Mouse (Mus musculus) neural tube, embryonic 10.5 days (tissue): ENCODE results near the gene Ltbp4.
A peak's percentile ranks its signal among the peaks of the same experiment; 100 is the strongest.

Experiments
- DNase-seq: peaks from one replicate; pipeline ENCODE4 v3.0.0-alpha.2; 2017; ENCODE audit warnings: low spot score; ENCODE audit errors: extremely low spot score

The Ltbp4 gene

DNA sequence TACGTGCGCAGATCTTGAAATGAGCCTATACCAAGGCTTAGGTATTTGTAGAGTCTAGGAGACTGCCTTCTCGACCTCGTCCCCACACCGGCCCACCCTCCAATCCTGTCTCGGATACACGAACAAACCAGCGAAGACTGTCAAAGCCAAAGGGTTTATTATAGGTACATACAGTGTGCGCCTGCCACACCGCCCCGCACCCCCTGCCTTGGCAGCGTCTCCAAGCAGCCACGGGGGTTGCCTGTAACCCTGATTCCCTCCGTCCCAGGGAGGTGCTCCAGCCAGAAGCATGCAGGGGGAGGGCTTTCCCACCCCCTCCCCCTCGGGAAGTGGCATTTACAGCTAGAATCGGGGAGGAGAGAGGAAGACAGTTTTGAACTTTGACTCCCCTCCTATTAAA lies 18.8 kb upstream of the Ltbp4 start:
- DNase-seq: no peak

DNA sequence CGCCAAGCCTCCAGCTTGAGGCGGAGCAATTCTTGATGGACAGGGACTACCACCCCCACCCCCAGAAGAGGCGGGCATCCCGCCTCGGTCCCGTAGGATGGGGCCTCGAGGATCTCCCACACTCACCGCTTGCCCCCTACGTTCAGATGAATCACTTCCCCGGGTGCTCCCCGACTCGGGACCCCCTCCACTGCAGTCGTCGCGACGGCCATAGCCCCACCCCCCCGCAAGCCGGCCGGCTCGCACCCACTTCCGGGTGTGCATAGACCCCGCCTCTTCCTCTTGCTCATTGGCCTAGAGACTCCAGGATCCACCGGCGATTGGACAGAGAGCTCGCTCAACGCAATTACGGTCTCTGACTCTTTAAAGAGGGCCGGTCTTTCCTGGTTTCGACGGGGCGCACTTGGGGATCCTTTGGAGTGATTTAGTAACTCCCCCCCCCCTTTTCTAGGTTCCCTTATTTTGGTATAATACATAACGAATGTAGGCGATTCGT lies 18.3 kb upstream of the Ltbp4 start, which contains the start of gene Shkbp1:
Shkbp1 (minus strand) TSS at position 275 of the 496 bp plus-strand sequence.
- peak; percentile 87 for DNase-seq

DNA sequence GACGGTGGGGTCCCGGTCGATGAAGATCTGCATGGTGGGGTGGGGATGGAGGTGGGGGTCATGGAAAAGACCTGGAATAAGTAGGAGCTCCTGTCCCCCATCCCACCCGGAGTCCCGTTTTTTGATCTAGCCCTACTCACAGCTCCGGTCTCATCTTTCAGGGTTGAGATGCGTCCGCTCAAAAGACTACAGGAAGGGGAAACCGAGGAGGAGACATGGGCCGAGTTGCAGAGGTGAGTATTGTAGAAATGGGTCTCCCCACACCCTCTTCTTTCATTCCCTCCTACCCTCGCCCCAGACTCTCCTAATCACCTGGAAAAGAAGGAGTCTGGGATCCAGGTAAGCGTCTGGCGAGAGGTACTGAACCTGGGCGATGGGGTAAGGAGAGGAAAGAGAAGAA lies 17.8 kb upstream of the Ltbp4 start:
- DNase-seq: no peak

DNA sequence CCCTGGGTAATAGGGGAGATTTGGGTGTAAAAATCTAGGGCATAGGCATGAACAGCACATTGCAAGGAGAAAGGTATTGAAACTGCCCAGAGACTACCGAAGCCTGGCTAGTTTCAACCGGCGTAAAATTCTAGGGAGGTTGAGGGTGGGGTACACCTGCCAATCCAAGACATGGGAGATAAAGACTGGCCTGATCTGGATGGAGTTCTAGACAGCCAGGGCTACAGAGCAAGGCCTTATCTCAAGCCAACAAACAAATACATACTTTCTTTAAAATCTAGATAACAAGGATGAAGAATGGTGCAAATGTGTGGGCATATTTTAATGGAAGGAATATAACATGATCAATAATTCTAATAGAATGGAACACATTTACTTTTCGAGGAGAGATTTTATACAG lies 17.3 kb upstream of the Ltbp4 start:
- DNase-seq: no peak

DNA sequence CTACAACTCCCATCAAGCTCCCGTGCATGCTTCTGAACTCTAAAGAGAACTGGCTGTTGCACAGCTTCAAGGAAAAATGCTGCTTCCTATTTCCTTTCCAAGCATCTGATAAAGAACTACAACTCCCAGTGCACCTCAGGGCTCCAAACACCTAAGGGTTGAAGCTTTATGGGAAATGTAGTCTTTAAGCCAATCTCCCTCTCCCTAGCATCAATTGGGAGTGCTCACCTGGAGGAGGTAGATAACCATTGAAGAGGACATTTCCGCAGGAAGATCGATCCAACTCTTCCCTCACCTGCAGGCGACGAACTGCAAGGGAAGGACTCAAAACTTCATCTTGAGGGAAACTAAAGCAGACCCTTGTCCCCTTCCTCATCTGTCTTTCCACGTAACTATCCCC lies 16.7 kb upstream of the Ltbp4 start:
- no peak for DNase-seq

DNA sequence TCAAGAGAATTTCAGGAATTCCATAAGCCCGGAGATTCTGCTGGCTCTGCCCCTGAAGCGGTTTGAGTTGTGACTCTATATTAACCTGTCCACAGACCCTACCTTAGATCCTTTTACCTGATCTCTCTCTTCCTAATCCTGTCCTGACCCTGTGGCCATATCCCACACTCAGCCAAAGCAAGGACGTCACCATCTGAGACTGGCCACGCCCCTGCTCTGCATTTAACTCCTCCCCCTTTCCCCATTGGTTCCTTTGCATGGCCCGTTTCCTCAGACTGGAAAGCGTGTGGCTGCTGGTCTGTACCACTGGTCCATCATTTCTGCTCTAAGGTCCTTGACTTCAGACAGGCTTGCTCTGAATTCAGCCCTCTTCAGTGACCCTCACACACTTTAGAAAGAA lies 8.0 kb upstream of the Ltbp4 start:
- DNase-seq: no peak

DNA sequence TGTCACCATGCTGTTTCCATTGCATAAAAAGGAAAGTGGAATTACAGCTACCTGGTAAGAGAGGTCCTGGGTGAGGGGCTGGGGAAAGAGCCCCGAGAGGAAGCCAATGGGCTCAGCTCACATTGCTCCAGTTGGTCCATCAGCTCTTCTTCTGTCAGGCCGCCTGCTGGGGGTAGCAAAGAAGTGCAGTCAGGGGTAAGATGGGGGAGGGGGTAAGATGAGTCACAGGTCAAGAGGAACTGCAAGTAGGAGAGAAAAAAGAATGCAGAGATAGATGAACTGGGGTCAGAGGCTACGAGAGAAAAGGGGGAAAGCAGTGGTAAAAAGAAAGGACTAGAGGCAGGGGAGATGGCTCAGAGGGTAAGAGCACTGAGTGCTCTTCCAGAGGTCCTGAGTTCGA lies 5.1 kb upstream of the Ltbp4 start:
- no peak for DNase-seq

DNA sequence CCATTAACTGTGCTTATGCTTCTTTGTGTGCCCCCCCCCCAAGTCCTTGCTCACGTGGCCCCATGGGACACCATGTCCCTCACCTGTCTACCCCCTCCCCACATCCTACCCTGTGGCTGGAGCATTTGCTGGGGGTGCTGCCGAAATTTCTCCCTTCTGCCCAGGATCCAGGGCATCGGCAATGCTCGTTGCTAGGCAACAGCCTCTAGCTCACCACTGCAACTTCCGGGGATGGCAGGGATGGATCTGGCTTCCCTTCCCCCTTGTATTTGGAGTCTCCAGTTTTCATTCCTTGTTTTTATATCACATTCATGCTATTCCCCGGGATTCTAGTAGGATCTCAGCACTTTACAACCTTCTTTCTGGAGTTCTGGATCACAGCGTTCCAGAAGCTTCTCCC lies 2.0 kb upstream of the Ltbp4 start:
- no peak for DNase-seq

DNA sequence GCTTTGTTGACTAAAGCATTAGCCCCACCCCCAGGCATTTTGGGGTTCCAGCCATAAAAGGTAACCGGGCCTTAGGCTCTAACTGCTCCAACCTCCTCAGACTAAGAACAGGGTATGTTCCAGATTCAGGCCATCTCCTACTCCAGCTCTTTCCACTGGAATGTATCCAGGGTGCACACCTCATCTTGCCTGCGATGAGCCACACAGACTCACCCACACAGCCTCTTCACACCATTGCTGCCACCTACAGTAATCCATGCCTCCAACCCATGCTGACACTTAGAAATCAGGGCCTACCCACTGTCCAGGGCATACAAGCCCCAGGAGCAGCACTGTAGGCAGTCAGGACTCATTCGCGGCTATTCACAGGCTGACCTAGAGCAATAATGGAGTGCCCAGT lies 1.6 kb upstream of the Ltbp4 start:
- DNase-seq: no peak

DNA sequence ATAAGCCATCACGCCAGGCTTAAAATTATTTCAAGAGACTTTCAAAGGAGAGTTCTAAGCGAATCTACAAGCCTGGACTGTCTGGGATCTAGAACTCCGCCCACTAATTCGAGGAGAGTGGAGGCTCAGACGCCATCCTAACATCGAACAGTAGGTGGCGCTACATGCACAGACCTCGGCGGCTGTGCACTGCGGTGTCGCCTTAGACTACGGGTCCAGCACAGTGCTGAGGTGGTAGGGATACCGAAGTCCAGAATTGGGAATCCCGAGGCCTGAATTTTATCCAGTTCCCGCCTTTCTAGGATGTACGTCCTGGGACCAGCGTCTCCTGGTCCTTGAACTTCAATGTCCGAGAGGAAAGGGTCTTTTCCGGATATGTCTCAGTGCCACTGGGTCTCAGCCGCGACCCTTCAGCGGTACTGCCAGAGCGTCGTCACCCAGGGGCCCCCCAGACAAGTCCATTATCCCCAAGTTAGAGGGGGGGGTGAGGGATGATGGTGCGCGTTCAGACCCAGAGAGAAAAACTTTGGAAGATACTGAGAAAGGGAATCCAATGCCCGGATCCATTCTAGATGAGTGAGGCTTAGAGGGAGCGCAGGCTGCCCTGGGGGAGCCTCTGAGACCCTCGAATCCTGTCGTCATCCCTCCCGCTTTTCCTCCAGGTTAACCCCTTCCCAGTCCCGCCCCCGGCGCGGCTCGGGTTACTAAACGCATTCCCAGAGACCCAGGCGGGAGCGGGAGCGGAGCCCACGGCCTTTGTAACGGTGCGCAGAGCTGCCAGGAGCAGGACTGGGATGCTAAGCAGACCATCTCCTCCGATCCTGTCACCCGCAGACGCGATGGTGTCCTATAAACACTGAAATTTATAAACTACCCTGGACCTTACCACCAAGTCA lies 1.3 kb downstream of the Ltbp4 start:
- peak; percentile 94 for DNase-seq

DNA sequence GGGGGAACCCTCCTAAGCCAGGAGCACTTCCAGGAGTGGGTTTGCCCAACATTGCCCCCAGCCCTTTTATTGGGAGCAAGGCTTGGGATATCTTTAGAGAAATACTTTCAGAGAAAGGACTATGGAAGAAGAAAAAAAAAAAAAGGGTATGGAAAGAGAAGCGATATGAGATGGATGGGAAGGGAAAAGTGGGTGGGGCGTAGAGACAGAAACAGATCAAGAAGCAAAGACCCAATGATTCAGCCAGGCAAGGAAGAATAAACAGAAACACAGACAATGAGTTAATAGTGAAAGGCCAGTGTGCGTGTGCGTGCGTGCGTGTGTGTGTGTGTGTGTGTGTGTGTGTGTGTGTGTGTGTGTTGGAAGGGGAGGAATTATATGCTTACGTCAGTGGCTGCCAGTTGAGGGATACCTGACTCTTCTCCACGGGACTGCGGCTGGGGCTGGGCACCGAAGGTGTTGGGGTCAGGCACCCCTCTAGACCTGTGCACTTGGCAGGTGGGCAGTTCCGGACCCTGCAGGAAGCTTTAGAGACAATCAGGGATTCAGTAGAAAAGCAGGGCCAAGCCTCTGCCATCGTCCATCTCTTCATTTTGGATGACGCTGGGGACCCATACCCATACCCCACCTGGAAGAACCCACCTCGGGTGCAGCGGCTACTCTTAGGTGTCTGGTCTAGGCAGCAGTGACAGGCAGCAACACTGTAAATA lies 2.3 kb downstream of the Ltbp4 start:
- DNase-seq: no peak

DNA sequence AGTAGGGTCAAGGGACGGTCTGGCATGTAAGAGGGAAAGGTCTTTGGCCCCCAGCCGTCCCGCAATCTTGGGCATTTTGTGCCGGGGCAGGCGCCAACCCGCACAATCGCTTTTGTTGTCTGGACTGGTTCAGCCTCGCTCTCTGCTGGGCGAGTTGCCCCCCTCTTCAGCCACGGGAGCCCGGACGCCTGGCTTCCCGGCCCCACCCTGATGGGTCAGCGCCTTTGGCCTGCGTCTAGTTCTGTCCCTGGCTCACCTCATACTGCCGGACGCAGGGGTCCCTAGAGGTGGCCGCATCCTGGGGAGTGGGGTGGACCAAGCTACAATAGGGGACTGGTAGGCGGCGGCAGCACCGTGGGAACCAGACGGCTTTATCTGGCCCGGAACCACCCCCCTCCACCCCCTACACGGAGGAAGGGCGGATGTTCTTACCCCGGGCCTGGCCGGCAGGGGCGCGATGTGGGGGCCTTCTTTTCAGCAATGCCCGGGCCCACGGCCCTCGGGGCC lies 3.0 kb downstream of the Ltbp4 start:
- DNase-seq: peak; percentile 46

DNA sequence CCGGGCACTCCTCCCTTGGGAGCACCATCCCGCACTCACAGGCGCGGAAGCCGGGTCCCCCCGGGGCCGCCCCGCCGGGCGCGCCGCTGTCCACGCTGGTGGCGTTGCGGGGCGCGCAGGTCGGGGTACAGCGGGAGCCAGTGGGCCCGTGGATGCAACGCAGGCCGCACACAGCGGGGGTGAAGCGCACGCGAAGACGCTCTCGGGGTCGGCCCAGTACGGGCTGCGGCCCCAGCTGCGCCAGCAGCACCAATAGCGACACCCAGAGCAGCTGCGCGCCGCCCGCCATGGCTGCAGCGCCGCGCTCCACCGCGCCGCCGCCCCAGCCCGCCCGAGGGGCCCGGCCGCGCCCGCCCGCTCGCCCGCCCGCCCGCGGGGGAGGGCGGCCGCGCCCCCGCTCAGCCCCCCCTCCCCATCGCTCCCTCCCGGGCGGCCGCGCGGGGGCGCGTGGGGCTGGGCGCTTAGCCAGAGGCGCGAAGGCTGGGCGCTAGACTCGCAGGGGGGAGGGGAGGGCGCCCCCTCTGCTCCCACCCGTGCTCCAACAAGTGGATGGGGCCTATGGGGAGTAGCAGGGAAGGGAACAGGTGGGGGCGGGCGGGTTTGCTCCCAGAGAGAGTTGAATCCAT lies 4.1 kb downstream of the Ltbp4 start:
- DNase-seq: no peak

DNA sequence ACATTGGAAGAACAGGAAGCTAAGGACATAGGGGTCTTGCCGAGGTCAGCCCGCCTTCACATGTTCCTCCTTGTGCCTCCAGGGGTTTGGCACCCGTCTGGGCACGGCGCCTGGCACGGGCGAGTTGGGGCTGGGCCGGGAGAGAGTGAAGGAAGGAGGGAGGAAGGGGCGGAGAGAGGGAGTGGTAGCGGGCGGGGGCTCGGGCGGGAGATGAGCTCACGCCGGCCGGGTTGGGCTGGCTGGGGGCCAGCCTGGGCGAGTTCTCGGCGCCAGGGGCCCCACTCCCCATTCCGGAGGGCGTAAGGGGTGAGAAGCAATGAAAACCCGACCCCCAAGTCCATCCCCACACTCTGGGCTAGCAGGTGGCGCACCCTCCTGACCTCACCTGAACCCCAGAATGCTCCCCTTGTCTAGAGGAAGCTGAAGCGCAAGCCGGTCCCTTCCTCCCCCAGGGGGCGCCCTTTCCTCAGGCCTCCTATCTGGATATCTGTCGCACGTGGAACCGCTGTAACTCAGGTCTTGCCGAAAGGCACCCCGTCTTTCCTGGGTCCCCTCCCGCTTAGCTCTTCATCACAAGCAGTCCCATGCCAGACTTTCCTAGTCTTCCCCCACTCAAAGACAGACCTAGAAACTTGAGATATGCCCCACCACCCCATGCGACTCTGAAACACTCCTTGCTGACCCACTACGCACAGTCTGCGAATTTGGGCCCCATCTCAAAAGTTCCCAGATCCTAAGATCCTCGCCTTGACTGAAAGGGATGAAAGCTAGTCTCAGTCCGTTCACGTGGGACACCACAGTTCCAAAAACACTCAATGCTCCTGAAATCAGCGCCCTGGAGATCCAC lies 4.9 kb downstream of the Ltbp4 start:
- DNase-seq: peak; percentile 79

DNA sequence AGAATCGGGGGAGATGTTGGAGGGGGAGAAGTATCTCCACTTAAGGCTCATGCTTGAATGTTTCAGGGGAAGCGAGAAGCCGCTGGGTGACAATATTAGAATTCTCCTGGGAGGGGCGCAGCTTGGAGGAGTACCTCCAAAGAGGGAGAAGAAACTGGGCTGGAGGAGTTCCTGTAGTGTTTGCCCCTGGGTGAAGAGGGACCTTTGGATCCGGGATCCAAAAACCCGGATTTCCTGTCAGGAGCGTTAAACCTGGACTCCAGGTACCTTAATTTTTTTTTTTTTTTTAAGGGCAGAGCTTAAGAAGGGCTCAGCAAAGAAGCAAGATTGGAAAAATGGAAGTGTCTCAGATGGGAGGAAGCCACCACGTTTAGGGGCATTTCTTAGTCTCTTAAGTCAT lies 5.6 kb downstream of the Ltbp4 start:
- no peak for DNase-seq

DNA sequence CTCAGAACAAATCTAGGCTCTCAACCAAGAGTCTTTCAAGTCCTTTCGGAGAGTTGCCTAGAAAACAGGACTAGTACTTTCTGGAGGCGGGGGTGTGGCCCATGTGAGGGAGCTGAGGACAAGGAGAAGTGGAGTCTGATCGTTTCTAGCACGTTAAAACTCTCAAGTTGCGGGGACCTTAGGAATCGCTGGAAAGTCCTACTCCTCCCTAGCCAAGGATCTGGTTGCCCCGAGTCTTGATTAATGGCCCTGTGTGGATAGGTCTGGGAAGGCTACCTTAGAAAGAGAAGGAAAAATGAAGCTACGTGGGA lies 6.0 kb downstream of the Ltbp4 start:
- DNase-seq: no peak

DNA sequence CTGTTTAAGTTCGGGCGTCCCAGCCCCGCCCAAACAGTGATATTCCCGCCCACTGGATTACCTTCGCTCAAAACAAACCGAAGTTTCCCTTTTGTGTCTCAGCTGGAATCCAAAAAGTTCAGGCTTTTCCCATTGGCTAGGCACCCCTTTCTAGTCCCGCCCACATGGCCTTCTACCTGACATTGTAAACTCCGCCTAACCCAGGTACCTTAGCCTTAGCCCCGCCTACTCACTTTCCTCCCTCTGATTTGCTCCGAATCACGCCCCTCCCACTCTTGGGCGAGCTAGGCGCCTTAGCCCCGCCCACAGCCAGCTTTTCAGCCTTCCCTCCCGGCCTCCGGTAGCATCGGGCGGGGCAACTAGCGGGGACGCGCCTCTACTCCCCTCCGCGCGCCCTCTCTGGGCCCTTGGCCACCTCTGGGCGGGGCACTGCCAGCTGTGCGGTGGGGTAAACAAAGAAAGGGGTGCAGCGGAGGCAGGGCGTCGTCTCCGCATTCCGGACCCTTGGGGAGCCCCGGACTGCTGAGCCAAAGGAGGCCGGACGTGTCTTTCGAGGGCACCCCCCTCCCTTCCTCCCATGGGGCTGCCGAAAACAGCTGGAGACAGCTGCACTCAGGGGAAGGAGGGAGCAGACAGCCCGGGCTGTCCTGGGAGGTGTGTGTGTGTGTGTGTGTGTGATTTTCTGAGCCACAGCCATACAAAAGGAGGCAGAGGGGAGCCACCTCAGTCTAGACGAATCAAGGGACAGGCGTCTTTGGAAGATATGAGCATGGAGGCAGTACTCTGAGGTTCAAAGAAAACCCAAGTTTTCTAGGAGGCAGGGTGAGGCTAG lies 6.6 kb downstream of the Ltbp4 start:
- DNase-seq: peak; percentile 76

DNA sequence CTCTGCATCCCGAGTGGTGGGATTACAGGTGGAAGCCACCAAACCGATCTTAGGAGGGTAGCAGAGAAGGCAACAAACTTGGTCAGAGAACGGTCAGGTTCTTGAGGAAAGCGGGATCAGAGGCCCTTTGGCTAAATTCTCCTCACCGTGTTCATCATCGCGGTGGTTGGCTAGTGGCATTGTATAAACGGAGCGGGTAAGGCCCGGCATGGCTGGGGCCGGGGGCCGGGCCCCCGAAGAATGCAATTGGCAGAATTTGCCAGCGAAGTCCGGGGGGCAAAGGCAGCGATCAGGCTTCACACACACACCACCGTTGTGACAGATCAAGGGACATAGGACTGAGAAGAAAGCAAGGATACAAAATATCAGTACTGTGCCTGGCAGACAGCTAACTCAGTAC lies 7.5 kb downstream of the Ltbp4 start:
- no peak for DNase-seq

DNA sequence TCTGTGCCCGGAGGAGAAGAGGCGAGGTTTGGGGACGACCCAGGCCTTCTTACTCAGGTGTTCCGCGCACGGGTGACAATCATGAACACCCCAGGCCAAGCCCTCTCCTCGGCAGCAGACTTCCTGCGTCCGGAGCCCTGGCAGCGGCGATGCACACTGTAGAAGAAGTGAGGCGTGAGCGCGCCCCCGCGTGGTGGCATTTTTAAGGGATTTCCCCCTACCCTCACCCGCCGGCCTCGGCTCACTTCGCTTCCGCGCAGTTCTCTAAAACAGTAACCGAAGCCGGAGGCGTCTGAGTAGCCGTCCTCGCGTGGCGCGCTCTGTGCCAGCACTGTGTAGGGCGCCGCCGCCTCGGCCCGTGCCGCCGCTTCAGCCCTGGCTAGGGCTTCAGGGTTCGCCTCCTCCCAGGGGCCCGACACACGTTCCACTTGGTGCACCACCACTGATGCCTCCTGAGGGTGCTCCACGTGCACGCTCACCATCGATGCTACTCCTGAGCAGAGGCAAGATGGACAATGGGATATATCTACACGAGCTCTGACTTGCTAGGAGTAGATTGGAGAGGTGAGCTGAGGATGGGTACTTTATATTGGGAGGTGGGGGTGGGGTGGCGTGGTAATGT lies 8.1 kb downstream of the Ltbp4 start:
- DNase-seq: peak; percentile 82

DNA sequence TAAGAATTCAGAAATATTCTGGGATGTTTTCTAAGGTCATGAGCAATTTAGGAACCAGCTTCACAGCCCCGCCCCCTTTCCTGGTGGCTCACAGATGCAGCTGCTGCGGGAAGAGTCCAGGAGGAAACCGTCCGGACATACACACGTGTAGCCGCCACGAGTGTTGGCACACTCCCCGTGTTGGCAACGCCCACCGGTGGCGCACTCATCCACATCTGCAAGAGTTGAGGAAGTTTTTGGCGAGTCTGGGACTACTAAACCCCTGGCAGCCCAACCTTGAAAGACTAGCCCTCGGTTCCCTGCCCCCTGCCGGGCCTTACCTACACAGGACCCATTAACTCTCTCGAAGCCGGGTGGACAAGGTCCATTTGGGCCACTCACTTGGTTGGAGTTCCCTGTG lies 8.8 kb downstream of the Ltbp4 start:
- no peak for DNase-seq
